Mouse (Mus musculus) lung, postnatal 0 days (tissue): ENCODE data around the gene Gatad2a. TPM values are rescaled to one million over a fixed set of nuclear protein-coding genes. Genes with fewer than 3 reads are reported as not detected.
"Not testable (repeated sequence)": the region's sequence is repeated elsewhere in the genome, so short reads cannot be mapped to it uniquely, and the experiment has no call there.

Experiments
- ATAC-seq: fragments of 200-750 bp; cut with Nextera tagmentation; 2 replicates; pipeline ENCODE4 v1.8.0; 2017; ENCODE audit warnings: moderate library complexity
- DNase-seq: peaks from one replicate; pipeline ENCODE4 v3.0.0-alpha.2; 2016; ENCODE audit warnings: low spot score
- H3K27ac ChIP-seq: fragments of 300-500 bp; sonication (generic); 2 replicates; pipeline ENCODE4 v1.5.1; 2014; ENCODE audit warnings: antibody characterized with exemption, mild to moderate bottlenecking, low read length, mixed read lengths
- H3K27me3 ChIP-seq: fragments of 300-500 bp; sonication (generic); replicated peaks from 2 replicates; pipeline ENCODE4 v1.6.1; 2014; ENCODE audit warnings: low read length, mixed read lengths; ENCODE audit not compliant: insufficient read depth
- H3K36me3 ChIP-seq: fragments of 300-500 bp; sonication (generic); 2 replicates; pipeline ENCODE4 v1.6.1; 2014; ENCODE audit warnings: low read length, mixed read lengths; ENCODE audit not compliant: insufficient read depth
- H3K4me1 ChIP-seq: fragments of 300-500 bp; sonication (generic); 2 replicates; pipeline ENCODE4 v1.6.1; 2014; ENCODE audit warnings: antibody characterized with exemption, low read depth, low read length, mixed read lengths; ENCODE audit not compliant: insufficient read depth
- H3K4me2 ChIP-seq: fragments of 300-500 bp; sonication (generic); replicated peaks from 2 replicates; pipeline ENCODE4 v1.6.1; 2014; ENCODE audit warnings: low read depth, mild to moderate bottlenecking, low read length, moderate library complexity, mixed read lengths
- H3K4me3 ChIP-seq: fragments of 300-500 bp; sonication (generic); 2 replicates; pipeline ENCODE4 v1.5.1; 2014; ENCODE audit warnings: low read depth, low read length
- H3K9ac ChIP-seq: fragments of 300-500 bp; sonication (generic); replicated peaks from 2 replicates; pipeline ENCODE4 v1.6.1; 2014; ENCODE audit warnings: low read depth, mild to moderate bottlenecking
- H3K9me3 ChIP-seq: fragments of 300-500 bp; sonication (generic); 2 replicates; pipeline ENCODE4 v1.6.1; 2016; ENCODE audit warnings: low read length, mixed read lengths
- CTCF ChIP-seq: IDR thresholded peaks from 2 replicates; pipeline ENCODE4 v1.5.1; 2016; ENCODE audit warnings: antibody characterized with exemption, mild to moderate bottlenecking
- EP300 ChIP-seq: IDR thresholded peaks from 2 replicates; pipeline ENCODE4 v1.6.1; 2016; ENCODE audit warnings: antibody characterized with exemption, mild to moderate bottlenecking, control low read depth
- WGBS: fragments of 180-500 bp; shearing (Covaris S2); extraction: QIAGEN DNeasy Blood & Tissue Kit; methylation state at CpG from one replicate; pipeline ENCODE4 v1.1.7; 2014; 5-methylcytosine and 5-hydroxymethylcytosine counted together
- polyA plus RNA-seq: library from polyadenylated mRNA; unstranded; fragments of >200 nt; fragmentation: Nextera tagmentation; extraction: Ambion mirVana; gene quantifications from 2 replicates; pipeline ENCODE4 v1.2.1, GENCODE M21; 2015

Gatad2a gene
- polyA plus RNA-seq, 1 experiment from 2014 or later = 40.9 TPM

DNA sequence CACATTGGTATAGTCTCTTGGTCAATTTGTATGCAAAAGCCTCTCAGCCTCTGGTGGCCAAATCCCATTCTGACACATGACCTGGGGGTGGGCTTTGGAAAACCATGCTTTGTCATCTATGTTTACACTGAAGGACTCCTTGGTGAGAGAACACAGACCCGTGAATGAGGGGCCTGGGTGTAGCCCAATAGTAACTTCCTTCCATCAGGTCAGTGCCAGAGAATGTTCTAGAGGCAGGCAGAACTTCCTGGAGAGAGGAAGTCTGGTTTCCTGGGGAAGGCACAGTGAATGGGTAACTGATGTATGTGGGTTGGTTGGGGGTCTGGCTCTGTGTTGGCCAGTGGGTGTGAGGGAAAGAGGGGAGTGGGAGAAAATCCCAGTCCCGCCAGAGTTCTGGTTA is 9.0 kb upstream of the Gatad2a start:
- no peak overlapping the region for H3K4me3 ChIP-seq
- ATAC-seq = peak; percentile 73
- peak; percentile 75 for DNase-seq
- no peaks in the 10 kb centered on the region for H3K27me3 ChIP-seq
- no peaks in the 10 kb centered on the region for H3K9me3 ChIP-seq
- H3K36me3 ChIP-seq = no peaks in the 10 kb centered on the region
- H3K9ac ChIP-seq = no peak overlapping the region
- TF ChIP-seq EP300 (peak; percentile 98), CTCF (peak; percentile 47)
- 37% methylated on average over 2 of the region's 2 CpGs for WGBS
- H3K4me1 ChIP-seq = no peaks in the 10 kb centered on the region
- H3K27ac ChIP-seq = peak overlapping the region; percentile 55; the same call in 1 of the 2 replicates
- no peak overlapping the region for H3K4me2 ChIP-seq

DNA sequence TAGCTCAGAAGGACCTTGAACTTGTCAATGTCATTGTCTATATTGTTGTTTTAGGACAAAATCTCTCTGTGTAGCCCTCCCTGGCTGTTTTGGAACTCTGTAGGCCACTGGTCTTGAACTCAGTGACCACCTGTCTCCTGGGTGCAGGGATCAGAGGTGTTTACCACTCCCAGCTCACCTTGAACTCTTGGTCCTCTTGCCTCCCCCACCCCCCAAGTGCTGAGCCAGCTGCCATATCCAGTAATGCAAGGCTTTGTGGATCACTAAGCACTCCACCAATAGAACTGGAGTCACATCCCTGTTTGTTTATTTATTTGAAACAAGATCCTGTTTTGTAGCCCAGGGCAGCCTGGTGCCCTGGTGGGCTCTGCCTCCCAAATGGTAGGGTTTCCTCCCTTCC is 8.2 kb upstream of the Gatad2a start:
- H3K9ac ChIP-seq = no peak overlapping the region
- H3K36me3 ChIP-seq = no peaks in the 10 kb centered on the region
- TF ChIP-seq CTCF = no peak
- TF ChIP-seq EP300 = no peak
- no peaks in the 10 kb centered on the region for H3K4me1 ChIP-seq
- no peaks in the 10 kb centered on the region for H3K9me3 ChIP-seq
- no peak for ATAC-seq
- no peak overlapping the region for H3K4me2 ChIP-seq
- H3K27me3 ChIP-seq = no peaks in the 10 kb centered on the region
- no peak for DNase-seq
- H3K4me3 ChIP-seq = no peak overlapping the region
- H3K27ac ChIP-seq = no peak overlapping the region

DNA sequence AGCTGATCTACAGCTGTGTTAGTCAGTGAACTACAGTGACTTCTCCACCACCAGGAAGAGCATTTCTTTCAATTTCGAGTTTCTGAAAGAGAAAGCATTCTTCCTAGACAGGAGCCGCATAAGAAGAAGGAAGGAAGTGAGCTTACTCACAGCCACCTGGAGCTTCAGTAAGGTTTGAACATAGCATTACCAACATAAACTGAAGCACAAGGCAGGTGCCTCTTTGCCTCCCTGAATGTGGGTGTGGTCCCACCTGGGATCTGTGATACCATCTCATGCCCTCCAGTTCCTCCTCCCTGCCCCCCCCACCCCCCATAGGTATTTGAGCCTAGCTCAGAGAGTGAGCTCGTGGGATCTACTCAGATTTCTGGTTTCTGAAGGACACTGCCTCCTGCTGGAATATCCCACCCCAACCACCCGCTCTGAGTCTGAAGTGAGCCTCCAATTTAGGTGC is 7.0 kb upstream of the Gatad2a start:
- Histone ChIP-seq H3K9me3 (no peaks in the 10 kb centered on the region), H3K4me2 (no peak overlapping the region), H3K36me3 (no peaks in the 10 kb centered on the region), H3K27me3 (no peaks in the 10 kb centered on the region), H3K27ac (no peak overlapping the region), H3K9ac (no peak overlapping the region), H3K4me3 (no peak overlapping the region), H3K4me1 (no peaks in the 10 kb centered on the region)
- no peak for TF ChIP-seq EP300
- peak; percentile 28; the same call in 1 of the 2 replicates for TF ChIP-seq CTCF
- ATAC-seq (no peak), DNase-seq (no peak)
- WGBS = 51% methylated on average over 4 of the region's 4 CpGs

DNA sequence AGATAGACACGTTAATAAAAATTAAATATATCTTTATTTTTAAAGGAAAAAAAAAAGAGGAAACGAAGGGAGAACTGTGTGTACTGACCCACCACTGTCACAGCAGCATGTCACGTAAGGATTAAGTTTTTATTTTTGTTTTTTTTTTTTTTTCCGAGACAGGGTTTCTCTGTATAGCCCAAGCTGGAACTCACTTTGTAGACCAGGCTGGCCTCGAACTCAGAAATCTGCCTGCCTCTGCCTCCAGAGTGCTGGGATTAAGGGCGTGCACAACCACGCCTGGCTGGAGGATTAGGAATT is 5.7 kb upstream of the Gatad2a start:
- H3K4me2 ChIP-seq = peak overlapping the region; percentile 55
- not testable (repeated sequence) for DNase-seq, H3K9ac ChIP-seq, H3K4me3 ChIP-seq, H3K9me3 ChIP-seq, H3K27me3 ChIP-seq, ATAC-seq, H3K4me1 ChIP-seq, H3K36me3 ChIP-seq, H3K27ac ChIP-seq
- 32% methylated on average over 7 of the region's 7 CpGs for WGBS

DNA sequence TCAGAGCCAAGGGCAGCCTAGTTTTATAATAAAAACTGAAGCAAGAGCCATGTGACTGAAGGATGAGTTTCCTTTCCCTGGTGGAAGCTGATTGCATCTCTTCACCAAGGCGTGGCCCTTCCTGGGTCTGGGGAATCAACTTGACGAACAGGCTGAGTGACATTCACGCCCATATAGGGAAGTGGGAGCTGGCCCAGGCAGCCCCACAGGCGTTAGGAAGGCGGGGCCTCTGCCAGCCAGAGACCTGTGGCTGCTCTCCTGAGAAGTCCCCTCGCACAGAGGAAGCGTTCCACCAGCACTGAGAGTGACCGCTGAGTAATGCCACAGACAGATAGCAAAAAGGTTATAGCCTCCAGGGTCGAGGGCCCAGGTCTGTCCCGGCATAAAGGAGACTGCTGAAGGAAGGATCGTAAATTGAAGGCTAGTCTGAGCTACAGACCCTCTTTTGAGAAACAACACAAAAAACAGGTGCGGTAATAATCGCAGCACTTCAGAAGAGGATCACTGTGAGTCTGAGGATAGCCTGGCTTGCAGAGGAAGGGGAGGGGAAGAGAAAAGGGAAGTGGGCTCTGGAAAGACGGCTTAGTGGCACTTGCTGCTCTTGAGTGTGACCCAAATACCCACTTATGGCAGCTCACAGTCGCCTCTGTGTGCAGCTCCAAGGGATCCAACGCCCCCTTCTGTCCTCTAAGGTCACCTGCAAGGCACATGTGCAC is 5.2 kb upstream of the Gatad2a start:
- WGBS = under 1% methylated on average over 16 of the region's 16 CpGs

DNA sequence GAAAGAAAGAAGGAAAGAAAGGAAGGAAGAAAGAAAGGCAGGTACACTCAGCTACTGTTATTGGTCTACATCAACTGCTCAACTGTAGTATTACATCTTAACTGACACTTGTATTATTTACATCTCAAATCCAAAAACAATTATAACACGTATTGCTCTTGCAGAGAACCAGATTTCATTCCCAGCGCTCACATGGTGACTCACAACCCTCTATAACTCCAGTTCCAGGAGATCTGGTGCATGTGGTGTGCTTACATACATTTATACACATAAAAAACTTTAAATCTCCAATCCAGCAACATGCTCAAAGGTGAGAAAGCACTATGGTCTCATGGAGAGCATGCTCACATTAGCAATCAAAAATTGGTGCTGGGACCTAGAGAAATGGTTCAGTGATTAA is 4.0 kb upstream of the Gatad2a start:
- Histone ChIP-seq H3K36me3 (no peaks in the 10 kb centered on the region), H3K27me3 (no peaks in the 10 kb centered on the region), H3K9me3 (no peaks in the 10 kb centered on the region), H3K4me2 (no peak overlapping the region), H3K9ac (no peak overlapping the region), H3K27ac (no peak overlapping the region), H3K4me1 (peaks cover 4% of the 10 kb centered on the region; the same call in 1 of the 2 replicates), H3K4me3 (no peak overlapping the region)
- DNase-seq (no peak), ATAC-seq (no peak)
- 71% methylated on average over 2 of the region's 2 CpGs for WGBS
- TF ChIP-seq CTCF = no peak
- no peak for TF ChIP-seq EP300

More for the DNA sequence above, 5.2 kb upstream of the Gatad2a start:
- peaks cover 4% of the 10 kb centered on the region; the same call in 1 of the 2 replicates for H3K4me1 ChIP-seq
- H3K36me3 ChIP-seq = no peaks in the 10 kb centered on the region
- no peaks in the 10 kb centered on the region for H3K27me3 ChIP-seq
- no peak overlapping the region for H3K9ac ChIP-seq
- DNase-seq (peak; percentile 94), ATAC-seq (peak; percentile 79)
- H3K9me3 ChIP-seq = no peaks in the 10 kb centered on the region
- peak; percentile 74 for TF ChIP-seq EP300
- peak; percentile 78 for TF ChIP-seq CTCF
- H3K4me2 ChIP-seq = peak overlapping the region; percentile 55
- H3K4me3 ChIP-seq = peak overlapping the region; percentile 22; the same call in 1 of the 2 replicates
- H3K27ac ChIP-seq = peak overlapping the region; percentile 93

DNA sequence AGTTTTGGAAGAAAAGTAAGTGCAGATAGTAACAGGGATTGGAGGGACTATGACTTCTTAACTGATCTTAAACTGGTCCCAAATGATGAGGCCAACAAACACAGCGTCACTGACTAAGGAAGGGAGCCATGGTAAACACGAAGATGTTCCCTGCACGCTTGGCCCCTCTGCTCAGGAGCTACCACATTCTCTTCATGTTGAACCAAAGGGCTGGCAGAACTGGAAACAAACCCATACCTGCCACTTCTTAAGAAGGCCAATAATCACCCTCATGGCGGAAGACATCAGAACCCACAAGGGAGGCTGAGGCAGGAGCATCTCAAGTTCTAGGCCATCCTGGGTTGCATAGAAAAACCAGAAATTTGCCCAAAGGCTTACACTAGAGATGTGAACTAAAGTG is 3.1 kb upstream of the Gatad2a start:
- TF ChIP-seq CTCF (no peak), EP300 (no peak)
- H3K36me3 ChIP-seq = no peaks in the 10 kb centered on the region
- no peak overlapping the region for H3K4me2 ChIP-seq
- WGBS = 98% methylated on average over 4 of the region's 4 CpGs
- ATAC-seq (no peak), DNase-seq (no peak)
- H3K4me1 ChIP-seq = peaks cover 4% of the 10 kb centered on the region; the same call in 1 of the 2 replicates
- no peak overlapping the region for H3K27ac ChIP-seq
- H3K27me3 ChIP-seq = no peaks in the 10 kb centered on the region
- no peak overlapping the region for H3K9ac ChIP-seq
- H3K4me3 ChIP-seq = no peak overlapping the region
- H3K9me3 ChIP-seq = no peaks in the 10 kb centered on the region
